Mouse (Mus musculus): ENCODE results near the gene Spata31d1a.

GRCm38 (mm10) chr13:59688338-59688770 is 21.8 kb downstream of the Spata31d1a start:
- TF ChIP-seq POLR2A (IDR thresholded peaks at IDR 0.05; ENCODE audit: insufficient read depth, low read depth, low read length) (no peak), EP300 (IDR thresholded peaks at IDR 0.05; ENCODE audit: insufficient read depth, low read depth, low read length) (no peak)

Data from heart, adult 2 months (tissue).